Mouse (Mus musculus): ENCODE data around the gene Steap4.
"Not testable (repeated sequence)": the region's sequence is repeated elsewhere in the genome, so short reads cannot be mapped to it uniquely, and the experiment has no call there.

Steap4 gene

GRCm38 (mm10) chr5:7987962-7988361, 27.7 kb downstream of the Steap4 start:
- in situ Hi-C loops (cut with MboI; ENCODE audit: low sequenced_read_pairs): no loop called here

- in situ Hi-C loops (cut with MboI; ENCODE audit: low sequenced_read_pairs): no loop called here
These were observed 28.2 kb downstream of the Steap4 start for GRCm38 (mm10) chr5:7988415-7988814.

- in situ Hi-C loops (cut with MboI; ENCODE audit: low sequenced_read_pairs): not testable (repeated sequence)
These were observed 31.4 kb downstream of the Steap4 start for GRCm38 (mm10) chr5:7991631-7992030.

GRCm38 (mm10) chr5:7993766-7994165, 33.5 kb downstream of the Steap4 start:
- in situ Hi-C loops (cut with MboI; ENCODE audit: low sequenced_read_pairs): no loop called here

- in situ Hi-C loops (cut with MboI; ENCODE audit: low sequenced_read_pairs): no loop called here
These were observed 35.1 kb downstream of the Steap4 start for GRCm38 (mm10) chr5:7995288-7995897.

GRCm38 (mm10) chr5:7996401-7997044, 36.3 kb downstream of the Steap4 start:
- in situ Hi-C loops (cut with MboI; ENCODE audit: low sequenced_read_pairs): no loop called here

GRCm38 (mm10) chr5:7997086-7997485, 36.8 kb downstream of the Steap4 start:
- in situ Hi-C loops (cut with MboI; ENCODE audit: low sequenced_read_pairs): no loop called here

GRCm38 (mm10) chr5:8000466-8000865, 40.2 kb downstream of the Steap4 start:
- in situ Hi-C loops (cut with MboI; ENCODE audit: low sequenced_read_pairs): no loop called here

GRCm38 (mm10) chr5:8002827-8003226, 42.6 kb downstream of the Steap4 start:
- in situ Hi-C loops (cut with MboI; ENCODE audit: low sequenced_read_pairs): no loop called here

- in situ Hi-C loops (cut with MboI; ENCODE audit: low sequenced_read_pairs): no loop called here
These were observed 53.0 kb downstream of the Steap4 start for GRCm38 (mm10) chr5:8013276-8013675.

Measured in CH12F3 (cell line).